Mouse (Mus musculus) forebrain, embryonic 13.5 days (tissue): ENCODE data around the gene Ybx2. TPM values are rescaled to one million over a fixed set of nuclear protein-coding genes. Genes with fewer than 3 reads are reported as not detected.

Experiments used
- microRNA-seq: library from miRNA; unstranded; fragments of <30 nt; microRNA quantifications from one replicate; pipeline ENCODE4, GENCODE M21; 2016
- polyA plus RNA-seq: library from polyadenylated mRNA; unstranded; fragments of >200 nt; fragmentation: Nextera tagmentation; extraction: Ambion mirVana; gene quantifications from 2 replicates; pipeline ENCODE4 v1.2.1, GENCODE M21; 2015

Gene Ybx2
- polyA plus RNA-seq, 1 experiment from 2014 or later, result 6.0 TPM

Small RNAs within 50 kb of the gene (microRNA-seq; reads per million reads assigned to microRNA genes)
- not detected for gene Gm44349

Other genes starting within 250 kb of the Ybx2 start
- gene Tnfsf12, start 239.9 kb upstream of the Ybx2 start, polyA plus RNA-seq, result 1.00 and 1.1 TPM in 2 replicates
- 0.45 and 0.87 TPM in 2 replicates for gene Tnfsfm13, start 239.7 kb upstream of the Ybx2 start, polyA plus RNA-seq
- 23.2 and 24.1 TPM in 2 replicates for gene Polr2a, start 177.2 kb upstream of the Ybx2 start, polyA plus RNA-seq
- 0.26 and 0.58 TPM in 2 replicates for gene Slc35g3, start 173.8 kb upstream of the Ybx2 start, polyA plus RNA-seq
- 1.6 and 1.8 TPM in 2 replicates for gene Zbtb4, start 169.9 kb upstream of the Ybx2 start, polyA plus RNA-seq
- 1.5 TPM in 2 replicates for gene Chrnb1, start 139.9 kb upstream of the Ybx2 start, polyA plus RNA-seq
- 3.3 and 3.8 TPM in 2 replicates for gene Fgf11, start 133.9 kb upstream of the Ybx2 start, polyA plus RNA-seq
- gene Tmem102, start 130.2 kb upstream of the Ybx2 start, polyA plus RNA-seq, result 0.39 and 1.00 TPM in 2 replicates
- gene Gm39566, start 120.5 kb upstream of the Ybx2 start, polyA plus RNA-seq, result not detected in 2 replicates
- gene Spem2, start 117.3 kb upstream of the Ybx2 start, polyA plus RNA-seq, result not detected in 2 replicates
- gene Spem1, start 113.6 kb upstream of the Ybx2 start, polyA plus RNA-seq, result 0.37 and 0.52 TPM in 2 replicates
- 16.6 and 17.0 TPM in 2 replicates for gene Nlgn2, start 98.0 kb upstream of the Ybx2 start, polyA plus RNA-seq
- gene Tmem256, start 97.3 kb upstream of the Ybx2 start, polyA plus RNA-seq, result 340 and 360 TPM in 2 replicates
- gene Plscr3, start 89.4 kb upstream of the Ybx2 start, polyA plus RNA-seq, result 44.1 and 45.4 TPM in 2 replicates
- 0.09 and 0.20 TPM in 2 replicates for gene Tnk1, start 77.1 kb upstream of the Ybx2 start, polyA plus RNA-seq
- gene Tmem95, start 57.8 kb upstream of the Ybx2 start, polyA plus RNA-seq, result not detected in 2 replicates
- gene Kctd11, start 54.4 kb upstream of the Ybx2 start, polyA plus RNA-seq, result 1.3 and 1.4 TPM in 2 replicates
- gene Acap1, start 40.3 kb upstream of the Ybx2 start, polyA plus RNA-seq, result 0.28 and 0.34 TPM in 2 replicates
- 19.1 and 20.3 TPM in 2 replicates for gene 2810408A11Rik, start 34.8 kb upstream of the Ybx2 start, polyA plus RNA-seq
- gene Neurl4, start 34.7 kb upstream of the Ybx2 start, polyA plus RNA-seq, result 15.5 and 20.2 TPM in 2 replicates
- 90.1 and 93.2 TPM in 2 replicates for gene Gps2, start 21.9 kb upstream of the Ybx2 start, polyA plus RNA-seq
- gene Eif5a, start 13.8 kb upstream of the Ybx2 start, polyA plus RNA-seq, result 1,467 and 1,510 TPM in 2 replicates
- gene Slc2a4, start 12.4 kb downstream of the Ybx2 start, polyA plus RNA-seq, result 9.3 and 12.6 TPM in 2 replicates
- gene Cldn7, start 29.0 kb downstream of the Ybx2 start, polyA plus RNA-seq, result 0.59 and 1.4 TPM in 2 replicates
- 21.1 and 24.3 TPM in 2 replicates for gene Ctdnep1, start 45.4 kb downstream of the Ybx2 start, polyA plus RNA-seq
- 157 and 164 TPM in 2 replicates for gene Elp5, start 46.7 kb downstream of the Ybx2 start, polyA plus RNA-seq
- gene Gabarap, start 55.3 kb downstream of the Ybx2 start, polyA plus RNA-seq, result 598 and 670 TPM in 2 replicates
- gene Phf23, start 60.0 kb downstream of the Ybx2 start, polyA plus RNA-seq, result 78.5 and 79.9 TPM in 2 replicates
- gene Dvl2, start 64.8 kb downstream of the Ybx2 start, polyA plus RNA-seq, result 31.8 and 35.4 TPM in 2 replicates
- 48.7 and 51.3 TPM in 2 replicates for gene Acadvl, start 79.6 kb downstream of the Ybx2 start, polyA plus RNA-seq
- 26.2 and 31.1 TPM in 2 replicates for gene Dlg4, start 81.1 kb downstream of the Ybx2 start, polyA plus RNA-seq
- gene Asgr1, start 118.3 kb downstream of the Ybx2 start, polyA plus RNA-seq, result 0.37 and 0.59 TPM in 2 replicates
- gene Asgr2, start 156.8 kb downstream of the Ybx2 start, polyA plus RNA-seq, result not detected in 2 replicates
- 0.32 TPM in 1 of 2 replicates, not detected in the other for gene Mgl2, start 194.5 kb downstream of the Ybx2 start, polyA plus RNA-seq
- 0.53 TPM in 1 of 2 replicates, not detected in the other for gene Clec10a, start 220.4 kb downstream of the Ybx2 start, polyA plus RNA-seq